In the genomic region with DNA sequence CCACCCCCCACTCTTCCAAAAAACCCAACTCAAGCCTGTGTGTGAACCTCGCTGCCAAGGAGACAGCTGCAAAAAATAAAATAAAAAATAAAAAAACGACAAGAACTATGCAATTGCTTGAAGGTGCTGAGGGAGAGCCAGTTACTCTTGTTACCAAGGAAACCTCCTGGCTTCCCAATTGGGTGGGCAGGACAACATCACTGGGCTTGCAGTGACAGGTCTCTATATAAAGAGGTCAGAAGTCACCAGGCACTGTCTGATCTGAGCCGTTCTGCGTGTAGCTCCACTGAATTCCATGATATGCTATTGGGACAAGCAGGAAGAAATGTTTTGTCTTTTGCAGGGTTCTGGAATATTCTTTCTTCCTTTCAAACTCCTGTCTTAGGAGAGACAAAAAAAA, we compare ENCODE assay signal across 23 mouse cellular contexts. TPM values are rescaled to one million over a fixed set of nuclear protein-coding genes. Genes with fewer than 3 reads are reported as not detected.
A peak's percentile ranks its signal among the peaks of the same experiment; 100 is the strongest.
DNase-seq lines count a peak whose midpoint lies in the region; ATAC-seq and TF ChIP-seq lines count a peak whose summit lies in the region.
"Had no signal": no experiment of that assay in that cellular context is flagged by ENCODE, and none has a peak within 500 bp of the region (broad histone marks: within the 10 kb centered on the region; RNA-seq: fewer than 3 reads in every experiment).

No protein-coding gene starts in this region.

- no peak overlapping the region for H3K27ac ChIP-seq in forebrain, embryonic 12.5 days
- H3K27ac ChIP-seq in forebrain, embryonic 11.5 days (ENCODE audit: low read depth, low read length) = no peak overlapping the region
- no peak overlapping the region for H3K27ac ChIP-seq in intestine, embryonic 14.5 days (ENCODE audit: low read depth)
- H3K27ac ChIP-seq in intestine, embryonic 16.5 days (ENCODE audit: low read length) = no peak overlapping the region
- no peak overlapping the region for H3K27ac ChIP-seq in limb, embryonic 14.5 days (replicated peaks; ENCODE audit: low read depth, low read length)
- H3K27ac ChIP-seq: embryonic facial prominence, embryonic 15.5 days; heart, embryonic 15.5 days; liver, embryonic 13.5 days; lung, embryonic 15.5 days; macrophage; neural tube, embryonic 12.5 days had no signal

- no peaks in the 10 kb centered on the region for H3K9me3 ChIP-seq in forebrain, embryonic 12.5 days
- H3K9me3 ChIP-seq in forebrain, embryonic 11.5 days (ENCODE audit: control insufficient read depth, low read length) = no peaks in the 10 kb centered on the region
- no peaks in the 10 kb centered on the region for H3K9me3 ChIP-seq in intestine, embryonic 14.5 days (ENCODE audit: control insufficient read depth, low read length)
- no peaks in the 10 kb centered on the region for H3K9me3 ChIP-seq in intestine, embryonic 16.5 days (ENCODE audit: control insufficient read depth, low read length)
- no peaks in the 10 kb centered on the region for H3K9me3 ChIP-seq in limb, embryonic 14.5 days (ENCODE audit: control insufficient read depth, low read length)
- H3K9me3 ChIP-seq: embryonic facial prominence, embryonic 15.5 days; heart, embryonic 15.5 days; liver, embryonic 13.5 days; lung, embryonic 15.5 days; neural tube, embryonic 12.5 days had no signal

- ATAC-seq in forebrain, embryonic 12.5 days (ENCODE audit: low FRiP score) = 0 out of 2 replicates have a peak, but pooled peaks have one; percentile 30
- ATAC-seq in forebrain, embryonic 11.5 days (replicated peaks; ENCODE audit: low FRiP score) = no peak
- peak; percentile 55; the same call in 1 of the 2 replicates for ATAC-seq in intestine, embryonic 14.5 days (replicated peaks; ENCODE audit: low FRiP score, low TSS enrichment, low read depth)
- ATAC-seq in intestine, embryonic 16.5 days = no peak
- ATAC-seq in limb, embryonic 14.5 days (ENCODE audit: low FRiP score, low read depth) = peak; percentile 34; the same call in 1 of the 2 replicates
- no peak for ATAC-seq in monocyte, adult 5-6 weeks (replicated peaks; ENCODE audit: insufficient number of reproducible peaks, low FRiP score, low TSS enrichment, poor library complexity, severe bottlenecking)
- ATAC-seq: CD4-positive, CD25-positive, alpha-beta regulatory T cell, adult 4 months; forebrain, embryonic 16.5 days had no signal

- no peak for DNase-seq in forebrain, embryonic 11.5 days (ENCODE audit: low spot score)
- DNase-seq in intestine, embryonic 14.5 days (ENCODE audit: low spot score) = no peak
- DNase-seq in embryo, embryonic 10 days (ENCODE audit: low spot score) = peak; percentile 71
- DNase-seq in limb, embryonic 14.5 days (ENCODE audit: low spot score) = peak; percentile 42
- DNase-seq in adrenal gland, postnatal 25 days = no peak
- DNase-seq: cerebellum, postnatal 10 days; heart, adult 18-20 months; kidney, postnatal 25 days; layer of hippocampus, postnatal 36 days; liver, embryonic 13.5 days; right cerebral cortex, postnatal 25 days; thymus, postnatal 14 days had no signal

- WGBS in forebrain, embryonic 12.5 days = 53% methylated on average over 4 of the region's 4 CpGs
- 51% methylated on average over 4 of the region's 4 CpGs for WGBS in forebrain, embryonic 11.5 days
- 38% methylated on average over 4 of the region's 4 CpGs for WGBS in intestine, embryonic 14.5 days
- WGBS in intestine, embryonic 16.5 days = 36% methylated on average over 4 of the region's 4 CpGs
- 25% methylated on average over 4 of the region's 4 CpGs for WGBS in limb, embryonic 14.5 days

- TF ChIP-seq POLR2A in limb, embryonic 14.5 days (IDR thresholded peaks at IDR 0.05; ENCODE audit: borderline replicate concordance, extremely low read depth, insufficient read depth, insufficient read length) = no peak

- no peak overlapping the region for H3K9ac ChIP-seq in forebrain, embryonic 12.5 days
- no peak overlapping the region for H3K9ac ChIP-seq in forebrain, embryonic 11.5 days (ENCODE audit: low read length)
- no peak overlapping the region for H3K9ac ChIP-seq in intestine, embryonic 14.5 days (ENCODE audit: low read length)
- H3K9ac ChIP-seq in intestine, embryonic 16.5 days (ENCODE audit: low read depth, low read length) = no peak overlapping the region
- no peak overlapping the region for H3K9ac ChIP-seq in limb, embryonic 14.5 days (ENCODE audit: low read depth, low read length, severe bottlenecking)
- H3K9ac ChIP-seq: embryonic facial prominence, embryonic 15.5 days; heart, embryonic 15.5 days; liver, embryonic 13.5 days; lung, embryonic 15.5 days; neural tube, embryonic 12.5 days had no signal

- H3K27me3 ChIP-seq in forebrain, embryonic 12.5 days = no peaks in the 10 kb centered on the region
- no peaks in the 10 kb centered on the region for H3K27me3 ChIP-seq in forebrain, embryonic 11.5 days (ENCODE audit: control insufficient read depth, insufficient read depth, low read length)
- H3K27me3 ChIP-seq in intestine, embryonic 14.5 days (replicated peaks; ENCODE audit: control insufficient read depth, insufficient read depth, low read length) = no peaks in the 10 kb centered on the region
- H3K27me3 ChIP-seq in intestine, embryonic 16.5 days (replicated peaks; ENCODE audit: control insufficient read depth, insufficient read depth, low read length) = no peaks in the 10 kb centered on the region
- no peaks in the 10 kb centered on the region for H3K27me3 ChIP-seq in limb, embryonic 14.5 days (ENCODE audit: control insufficient read depth, insufficient read depth, low read length)
- H3K27me3 ChIP-seq: embryonic facial prominence, embryonic 15.5 days; heart, embryonic 15.5 days; liver, embryonic 13.5 days; lung, embryonic 15.5 days; neural tube, embryonic 12.5 days had no signal

- H3K4me2 ChIP-seq in forebrain, embryonic 12.5 days = no peak overlapping the region
- H3K4me2 ChIP-seq in forebrain, embryonic 11.5 days (ENCODE audit: low read depth, low read length, severe bottlenecking) = no peak overlapping the region
- H3K4me2 ChIP-seq in intestine, embryonic 14.5 days (ENCODE audit: low read length) = no peak overlapping the region
- H3K4me2 ChIP-seq in intestine, embryonic 16.5 days (ENCODE audit: low read depth, low read length) = no peak overlapping the region
- H3K4me2 ChIP-seq in limb, embryonic 14.5 days (replicated peaks; ENCODE audit: low read depth, low read length, severe bottlenecking) = no peak overlapping the region
- H3K4me2 ChIP-seq: embryonic facial prominence, embryonic 15.5 days; heart, embryonic 15.5 days; liver, embryonic 13.5 days; lung, embryonic 15.5 days; neural tube, embryonic 12.5 days had no signal

- no peak overlapping the region for H3K4me3 ChIP-seq in forebrain, embryonic 12.5 days (replicated peaks)
- H3K4me3 ChIP-seq in forebrain, embryonic 11.5 days (ENCODE audit: low read depth, low read length) = no peak overlapping the region
- H3K4me3 ChIP-seq in intestine, embryonic 14.5 days (ENCODE audit: low read depth, low read length) = no peak overlapping the region
- H3K4me3 ChIP-seq in intestine, embryonic 16.5 days (ENCODE audit: low read length) = no peak overlapping the region
- no peak overlapping the region for H3K4me3 ChIP-seq in limb, embryonic 14.5 days (replicated peaks; ENCODE audit: low read length)
- H3K4me3 ChIP-seq: embryonic facial prominence, embryonic 15.5 days; heart, embryonic 15.5 days; liver, embryonic 13.5 days; lung, embryonic 15.5 days; neural tube, embryonic 12.5 days had no signal

- H3K4me1 ChIP-seq in forebrain, embryonic 12.5 days = 0 out of 2 replicates have a peak, but pooled peaks cover 8% of the 10 kb centered on the region
- H3K4me1 ChIP-seq in forebrain, embryonic 11.5 days (replicated peaks; ENCODE audit: control insufficient read depth, insufficient read depth, low read length) = no peaks in the 10 kb centered on the region
- no peaks in the 10 kb centered on the region; the same call in 1 of the 2 replicates for H3K4me1 ChIP-seq in intestine, embryonic 14.5 days (replicated peaks; ENCODE audit: control insufficient read depth, insufficient read depth, low read length)
- no peaks in the 10 kb centered on the region; the same call in 1 of the 2 replicates for H3K4me1 ChIP-seq in intestine, embryonic 16.5 days (ENCODE audit: control insufficient read depth, insufficient read depth, low read length)
- peaks cover 15% of the 10 kb centered on the region for H3K4me1 ChIP-seq in limb, embryonic 14.5 days (ENCODE audit: control insufficient read depth, insufficient read depth, low read length)
- H3K4me1 ChIP-seq: liver, embryonic 13.5 days had no signal

- H3K36me3 ChIP-seq in forebrain, embryonic 12.5 days (replicated peaks) = no peaks in the 10 kb centered on the region
- H3K36me3 ChIP-seq in forebrain, embryonic 11.5 days (ENCODE audit: control insufficient read depth, insufficient read depth, low read length) = no peaks in the 10 kb centered on the region
- no peaks in the 10 kb centered on the region for H3K36me3 ChIP-seq in intestine, embryonic 14.5 days (ENCODE audit: control insufficient read depth, insufficient read depth, low read length)
- H3K36me3 ChIP-seq in intestine, embryonic 16.5 days (ENCODE audit: control insufficient read depth, insufficient read depth, low read length) = no peaks in the 10 kb centered on the region
- no peaks in the 10 kb centered on the region; the same call in 1 of the 2 replicates for H3K36me3 ChIP-seq in limb, embryonic 14.5 days (ENCODE audit: control insufficient read depth, insufficient read depth, low read length)
- H3K36me3 ChIP-seq: embryonic facial prominence, embryonic 15.5 days; G1E; heart, embryonic 15.5 days; liver, embryonic 13.5 days; lung, embryonic 15.5 days; neural tube, embryonic 12.5 days had no signal

RNA-seq across cellular contexts. Expression of a gene that starts 0.7 kb away (rescaled TPM):
- polyA plus RNA-seq in forebrain, embryonic 12.5 days (2016; fragmentation: Nextera tagmentation; extraction: Ambion mirVana) = 12.4 and 12.5 TPM in 2 replicates
- polyA plus RNA-seq in forebrain, embryonic 11.5 days (2014; fragmentation: Nextera tagmentation; extraction: Ambion mirVana) = 15.5 and 16.9 TPM in 2 replicates
- polyA plus RNA-seq in intestine, embryonic 14.5 days (2014; fragmentation: Nextera tagmentation; extraction: Ambion mirVana) = 27.7 and 28.2 TPM in 2 replicates
- polyA plus RNA-seq in intestine, embryonic 16.5 days (2015; fragmentation: Nextera tagmentation; extraction: Ambion mirVana) = 18.6 and 20.3 TPM in 2 replicates
- polyA plus RNA-seq in limb, embryonic 14.5 days (2012; rRNA removed) = 27.6 and 33.2 TPM in 2 replicates
- 23.6 and 31.1 TPM in 2 replicates for polyA plus RNA-seq in limb, embryonic 14.5 days (2014; fragmentation: Nextera tagmentation; extraction: Ambion mirVana)
- 132 and 158 TPM in 2 replicates for total RNA-seq in adrenal gland, postnatal 25 days (2021)
- total RNA-seq in monocyte, adult 5-6 weeks (2017) = 0.67 to 1.3 TPM (median 0.96 TPM) in 3 replicates
- polyA plus RNA-seq: G1E had no signal

Comparison
In these comparisons a context has a peak if more than half of its experiments do, and no peak if none do; other contexts are left out.
1. ATAC-seq: peak in forebrain, embryonic 12.5 days (single experiment), intestine, embryonic 14.5 days (single experiment) and limb, embryonic 14.5 days (single experiment); none in forebrain, embryonic 11.5 days (single experiment), intestine, embryonic 16.5 days (single experiment) and monocyte, adult 5-6 weeks (single experiment).
2. DNase-seq: peak in embryo, embryonic 10 days (single experiment) and limb, embryonic 14.5 days (single experiment); none in forebrain, embryonic 11.5 days (single experiment), intestine, embryonic 14.5 days (single experiment) and adrenal gland, postnatal 25 days (single experiment).